Mouse (Mus musculus) activated CD4-positive, CD25-positive, alpha-beta regulatory T cell, adult 4 months (primary cell): Measurements from ENCODE around the gene Slc38a9. TPM values are rescaled to one million over a fixed set of nuclear protein-coding genes. Genes with fewer than 3 reads are reported as not detected.

Experiments
- ATAC-seq: one replicate; pipeline ENCODE4 v1.8.0; 2017
- polyA plus RNA-seq, 2 experiments: library from polyadenylated mRNA; unstranded; fragments of 100-300 nt; shearing (Covaris generic); gene quantifications; one replicate each; pipeline ENCODE4 v1.2.1; 2017

The Slc38a9 gene
- polyA plus RNA-seq, 2 experiments from 2014 or later = 19.8 to 30.0 TPM

DNA sequence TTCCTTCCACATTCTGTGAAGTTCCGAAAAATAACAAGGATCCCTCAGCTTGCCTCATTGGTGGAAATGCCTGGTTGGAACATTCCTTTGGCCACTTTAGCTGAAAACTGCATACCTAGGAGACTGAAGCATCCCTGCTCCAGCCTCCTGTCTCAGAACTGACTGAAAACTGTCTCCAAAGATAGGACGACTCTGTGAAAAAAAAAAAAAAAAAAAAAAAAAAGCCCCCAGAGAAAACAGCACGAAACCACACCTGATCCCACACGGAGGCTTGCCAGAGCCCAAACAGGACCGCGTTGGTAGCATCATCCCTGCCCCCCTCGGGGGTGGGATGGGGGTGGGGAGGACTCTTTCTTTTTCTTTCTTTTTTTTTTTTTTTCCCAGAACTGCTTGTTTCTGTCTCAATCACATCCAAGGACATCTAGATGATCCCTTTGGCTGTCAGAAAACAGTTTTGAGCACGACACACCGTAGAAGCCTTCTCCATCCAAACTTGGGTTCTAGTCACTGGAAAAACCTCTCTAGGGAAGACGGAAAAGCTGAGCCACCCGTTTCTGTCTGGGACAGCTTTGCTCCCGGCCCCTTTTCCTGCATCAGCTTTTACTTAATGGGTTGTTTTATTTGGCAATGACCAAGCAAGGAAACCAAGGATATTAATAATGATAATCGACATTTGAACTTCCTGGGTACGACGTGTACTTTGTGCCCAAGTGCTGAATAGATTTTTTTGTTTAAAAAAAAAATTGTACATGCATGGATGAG lies 111.1 kb downstream of the Slc38a9 start:
- ATAC-seq = no peak

DNA sequence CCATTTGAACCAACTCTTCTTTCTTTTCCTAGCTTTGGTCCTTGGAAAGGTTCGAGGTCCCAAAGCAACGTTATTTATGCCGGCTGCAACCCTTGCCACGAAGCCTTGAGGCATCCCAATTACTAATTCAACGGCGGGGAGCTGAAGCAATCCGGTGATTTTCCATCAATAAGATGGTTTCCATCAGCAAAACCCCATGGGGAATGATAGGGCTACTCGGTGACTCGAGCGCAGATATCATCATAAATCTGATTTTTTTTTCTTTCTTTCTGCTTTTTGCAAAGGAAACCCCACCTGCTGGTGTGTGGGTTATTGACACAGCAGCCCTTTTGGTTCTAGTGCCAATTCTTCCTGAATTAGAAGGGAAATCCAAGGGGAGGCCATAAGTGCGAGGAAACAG lies 111.7 kb downstream of the Slc38a9 start:
- no peak for ATAC-seq

DNA sequence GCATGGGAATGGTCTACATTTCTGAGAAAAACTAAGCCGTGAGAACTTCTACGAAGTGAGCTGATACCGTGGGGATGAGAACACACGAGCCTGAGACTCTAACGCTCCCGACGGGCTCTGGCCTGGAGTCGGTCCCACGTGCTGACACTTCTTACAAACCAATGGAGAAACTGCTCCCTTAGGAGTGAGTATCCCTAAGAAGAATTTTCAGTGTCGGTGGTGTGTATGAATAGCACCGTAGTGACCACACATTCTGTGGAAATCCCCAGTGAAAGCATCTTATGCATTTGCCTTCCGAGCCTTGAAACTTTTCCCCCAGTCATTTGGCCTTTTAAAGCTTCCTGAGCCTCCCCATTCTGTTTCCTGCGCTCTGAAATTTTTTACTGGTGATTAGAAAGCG lies 112.3 kb downstream of the Slc38a9 start:
- no peak for ATAC-seq

DNA sequence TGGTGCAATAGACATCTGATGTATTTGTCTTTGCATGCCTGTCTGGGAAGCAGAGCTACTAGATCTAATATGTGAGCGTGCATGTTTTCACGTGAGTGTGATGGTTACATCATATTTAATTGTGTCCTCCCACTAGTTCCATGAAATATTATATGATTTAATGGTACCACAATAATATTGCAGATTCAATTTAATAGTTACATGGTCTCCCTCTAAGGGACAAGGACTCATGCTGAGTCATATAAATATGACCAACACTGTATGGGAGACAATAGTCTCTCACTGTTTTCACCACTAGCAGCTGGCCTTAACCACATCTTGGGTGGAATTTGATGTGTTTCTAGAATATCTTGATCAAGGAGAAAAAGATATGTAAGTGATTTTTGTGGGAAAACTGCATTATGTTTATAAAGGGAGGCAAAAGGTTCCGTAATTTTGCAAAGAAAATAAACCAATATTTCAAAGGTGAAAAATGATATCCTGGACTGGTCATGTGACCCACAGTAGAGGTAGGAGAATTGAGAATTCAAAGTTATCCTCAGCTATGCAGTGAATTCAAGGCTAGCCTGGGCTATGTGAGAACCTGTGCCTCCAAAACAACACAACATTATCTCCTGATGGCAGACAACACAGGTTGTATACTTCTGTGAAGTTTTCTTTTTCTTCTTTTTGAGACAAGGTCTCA lies 113.6 kb downstream of the Slc38a9 start:
- no peak for ATAC-seq

DNA sequence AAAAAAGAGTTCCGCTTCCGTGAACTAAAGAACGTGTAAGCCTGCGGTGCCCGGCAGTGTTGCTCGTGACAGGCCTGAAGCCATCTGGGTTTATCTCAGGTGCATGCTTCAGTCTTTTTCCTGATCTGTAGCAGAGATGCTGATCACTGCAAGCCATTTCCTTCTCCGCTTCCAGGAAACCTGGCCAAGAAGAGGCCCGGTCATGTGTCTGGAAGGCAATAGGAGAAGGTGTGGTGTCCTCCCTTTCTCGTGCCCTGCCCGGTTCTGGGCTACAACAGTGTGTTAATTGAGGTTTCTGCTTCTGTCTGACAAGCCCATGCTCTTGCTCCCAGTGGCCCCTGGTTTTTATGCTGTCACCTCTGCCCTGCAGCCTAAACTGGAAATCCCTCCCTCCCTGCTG lies 115.3 kb downstream of the Slc38a9 start:
- ATAC-seq = no peak

DNA sequence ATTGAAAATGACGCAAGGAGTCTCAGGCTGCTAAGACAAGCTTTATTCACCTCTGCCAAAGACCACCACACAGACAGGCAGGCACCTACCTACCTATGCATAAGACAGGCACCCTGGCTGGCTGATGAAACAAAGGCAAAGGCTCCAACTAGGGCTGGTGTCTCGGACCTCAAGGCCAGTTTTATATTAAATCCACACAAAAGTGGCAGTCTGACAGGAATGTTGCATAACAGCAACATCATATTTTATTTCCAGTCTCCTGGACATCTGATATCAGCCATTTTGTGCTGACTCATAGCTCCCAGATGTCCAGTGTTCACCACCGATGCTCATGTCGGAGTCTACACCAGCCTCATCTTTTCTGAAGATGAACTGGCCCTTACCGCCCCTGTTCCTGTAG lies 117.9 kb downstream of the Slc38a9 start:
- ATAC-seq = no peak

DNA sequence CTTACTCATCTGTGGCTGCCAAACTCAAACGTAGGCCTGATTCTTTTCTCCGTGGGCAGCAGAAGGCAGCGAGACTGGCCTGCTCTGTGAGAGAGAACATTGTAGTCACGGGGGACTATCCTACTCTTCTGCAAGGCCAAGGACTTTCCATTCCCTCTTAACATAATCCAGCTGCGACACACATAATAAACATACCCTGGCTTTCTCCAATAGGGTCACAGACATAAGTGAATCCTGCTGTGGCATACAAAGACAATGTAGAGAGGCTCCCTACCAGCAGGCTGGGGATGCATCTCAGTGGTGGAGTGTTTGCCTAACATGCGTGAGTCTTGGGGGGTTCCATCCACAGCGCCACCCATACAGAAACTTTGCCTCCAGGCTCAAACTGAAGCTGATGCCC lies 124.8 kb downstream of the Slc38a9 start:
- no peak for ATAC-seq

DNA sequence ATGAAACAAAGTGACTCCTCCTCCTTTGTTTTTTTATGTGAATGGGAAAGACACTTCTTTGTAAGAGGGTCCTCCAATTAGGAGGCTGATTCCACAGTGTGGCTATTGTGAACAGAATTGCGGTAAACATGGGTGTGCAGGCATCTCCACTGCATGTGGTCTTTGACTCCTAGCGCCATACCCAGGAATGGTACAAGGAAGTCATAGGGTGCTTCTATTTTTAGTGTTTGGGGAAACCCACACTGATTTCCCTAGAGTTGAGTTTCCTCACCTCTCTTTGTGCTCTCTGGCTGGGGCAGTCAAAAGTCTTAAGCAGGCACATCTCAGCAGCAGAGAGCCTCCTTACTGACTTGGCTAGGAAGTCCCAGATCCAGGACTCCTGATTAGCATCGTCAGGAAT lies 125.6 kb downstream of the Slc38a9 start:
- no peak for ATAC-seq

DNA sequence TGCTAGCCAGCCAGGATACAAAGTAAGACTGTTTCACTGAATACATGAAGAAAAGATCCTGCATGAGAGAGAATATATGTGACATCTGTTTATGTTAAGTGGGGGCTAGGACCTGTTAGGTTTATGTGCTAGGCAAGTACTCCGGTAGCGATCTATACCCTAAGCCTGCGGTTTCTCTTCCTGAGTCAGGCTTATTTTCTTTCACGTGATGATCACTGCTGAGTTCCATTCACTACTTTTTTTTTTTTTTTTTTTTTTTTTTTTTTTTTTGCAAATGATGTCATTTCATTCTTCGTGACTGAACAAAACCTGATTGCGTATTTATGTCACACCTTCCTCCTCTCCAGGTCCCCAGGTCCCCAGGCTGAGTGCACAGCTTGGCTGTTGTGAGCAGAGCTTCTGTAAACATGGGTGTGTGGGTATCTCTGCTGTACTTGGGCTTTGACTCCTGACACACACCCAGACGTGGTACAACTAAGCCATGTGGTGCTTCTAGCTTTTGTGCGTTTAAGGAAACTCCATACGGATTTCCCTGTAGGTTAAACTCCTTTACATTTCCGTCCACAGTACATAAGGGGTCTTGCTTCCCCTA lies 126.5 kb downstream of the Slc38a9 start:
- no peak for ATAC-seq

Other genes starting within 250 kb of the Slc38a9 start
- gene Il6st, start 196.7 kb upstream of the Slc38a9 start, polyA plus RNA-seq = 10 to 100 TPM; 29.5 to 37.5 TPM
- gene Il31ra, start 66.4 kb upstream of the Slc38a9 start, polyA plus RNA-seq = under 1 TPM in 1 of 2 experiments, not detected in 1; 0.17 TPM
- not detected for gene Ddx4, start 8.3 kb upstream of the Slc38a9 start, polyA plus RNA-seq
- 1 to 10 TPM; 1.6 to 1.8 TPM for gene Plpp1, start 140.0 kb downstream of the Slc38a9 start, polyA plus RNA-seq